Mouse (Mus musculus): Measurements from ENCODE around the gene Fbxo4.
A peak's percentile ranks its signal among the peaks of the same experiment; 100 is the strongest.

Gene Fbxo4

GRCm38 (mm10) chr15:3979871-3980270 lies 498 bp upstream of the Fbxo4 start:
- no peak for DNase-seq (ENCODE audit: low read depth, low spot score)

DNA sequence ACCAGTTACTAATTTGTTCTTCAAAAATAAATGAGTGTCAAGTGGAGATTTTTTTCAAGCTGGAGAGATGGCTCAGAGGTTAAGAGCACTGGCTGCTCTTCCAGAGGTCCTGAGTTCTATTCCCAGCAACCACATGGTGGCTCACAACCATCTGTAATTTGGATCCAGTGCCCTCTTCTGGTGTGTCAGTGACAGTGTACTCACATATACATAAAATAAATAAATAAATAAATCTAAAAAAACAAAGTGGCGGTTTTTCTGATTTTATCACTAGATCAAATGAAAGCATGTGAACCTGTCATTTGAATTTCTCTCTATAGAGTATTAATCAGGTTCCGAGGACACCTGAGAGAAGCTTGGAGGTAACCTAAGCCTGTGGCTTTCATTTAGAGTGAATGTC lies 1.1 kb downstream of the Fbxo4 start:
- peak; percentile 27 for DNase-seq (ENCODE audit: low read depth, low spot score)

GRCm38 (mm10) chr15:3973300-3973699 lies 6.1 kb downstream of the Fbxo4 start:
- DNase-seq (ENCODE audit: low read depth, low spot score), result no peak

DNA sequence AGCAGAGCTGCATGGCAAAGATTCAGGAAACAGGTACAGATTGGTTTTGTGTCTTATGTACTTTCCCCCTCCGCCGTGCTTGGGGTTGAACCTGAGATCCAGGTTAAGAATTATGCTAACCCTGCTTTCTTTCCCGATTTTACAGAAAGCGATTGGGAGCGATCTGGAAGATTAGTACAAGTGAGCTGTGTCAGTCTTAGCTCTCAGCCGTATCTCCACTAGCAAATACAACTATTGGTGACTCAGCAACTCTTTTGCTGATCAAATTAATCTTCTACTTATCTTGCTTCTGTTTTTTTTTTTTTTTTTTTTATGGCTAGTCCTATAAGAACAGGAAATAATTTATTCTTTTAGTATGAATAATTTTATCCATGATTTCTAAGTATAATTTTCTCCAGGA lies 9.2 kb downstream of the Fbxo4 start:
- no peak for DNase-seq (ENCODE audit: low read depth, low spot score)

DNA sequence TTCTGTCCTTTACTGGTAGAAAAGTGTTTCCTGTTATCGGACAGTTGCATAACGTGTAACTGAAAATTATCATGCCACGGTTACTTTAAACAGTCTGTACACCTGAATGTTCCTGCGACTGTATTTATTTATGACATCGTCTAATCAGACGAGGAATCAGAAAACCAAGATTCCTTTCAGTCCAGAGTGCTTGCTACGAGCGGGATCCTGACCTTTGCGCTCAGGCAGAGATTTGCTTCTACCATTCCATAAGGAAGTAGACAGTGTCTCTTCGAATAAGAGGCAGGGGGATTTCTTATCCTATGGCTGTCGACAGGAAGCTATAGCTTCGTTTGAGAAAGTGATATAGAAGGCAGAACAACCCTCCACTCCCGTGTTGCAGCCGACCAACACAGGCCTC lies 9.6 kb downstream of the Fbxo4 start:
- no peak for DNase-seq (ENCODE audit: low read depth, low spot score)

- DNase-seq (ENCODE audit: low read depth, low spot score), result no peak
Observed at GRCm38 (mm10) chr15:3962251-3962650, 17.1 kb downstream of the Fbxo4 start.

DNA sequence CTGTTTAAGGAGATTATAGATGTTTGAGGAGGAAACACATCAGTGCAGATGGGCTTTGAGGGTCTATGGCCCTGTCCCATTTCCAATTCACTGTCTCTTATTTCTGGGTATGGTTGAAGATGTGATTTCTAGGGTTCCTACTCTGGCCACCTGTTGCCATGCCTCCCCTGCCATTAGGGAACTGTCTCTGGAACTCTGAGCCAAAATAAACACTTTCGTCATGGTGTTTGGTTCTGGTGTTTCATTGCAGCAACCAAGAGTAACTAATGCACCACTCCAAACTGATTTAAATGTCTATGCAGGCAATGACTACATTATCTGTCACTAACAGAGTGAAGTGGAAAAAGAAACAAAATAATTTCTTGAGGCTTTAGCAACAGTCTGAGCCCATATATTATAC lies 19.3 kb downstream of the Fbxo4 start:
- no peak for DNase-seq (ENCODE audit: low read depth, low spot score)

DNA sequence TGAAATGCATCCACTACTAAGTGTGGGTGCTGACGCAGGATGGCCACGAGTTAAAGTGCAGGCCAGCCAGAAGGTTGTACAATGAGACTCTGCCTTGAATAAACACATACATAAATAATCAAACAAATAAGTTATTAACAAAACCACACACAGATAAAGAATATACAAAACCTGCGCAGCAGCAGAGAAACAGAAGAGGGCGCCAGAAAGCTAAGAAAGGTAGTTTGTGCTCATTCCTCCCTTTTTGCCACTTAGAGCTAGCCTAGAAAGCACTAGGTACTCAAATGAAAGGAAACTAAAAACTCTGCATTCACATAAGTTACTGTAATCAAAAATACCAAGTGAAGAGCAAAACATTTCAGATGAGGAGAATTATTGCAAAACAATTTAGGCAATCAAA lies 21.4 kb downstream of the Fbxo4 start:
- peak; percentile 66 for DNase-seq (ENCODE audit: low read depth, low spot score)

GRCm38 (mm10) chr15:3954971-3955370 lies 24.4 kb downstream of the Fbxo4 start:
- no peak for DNase-seq (ENCODE audit: low read depth, low spot score)

GRCm38 (mm10) chr15:3938132-3938531 lies 41.2 kb downstream of the Fbxo4 start:
- DNase-seq (ENCODE audit: low read depth, low spot score), result no peak

GRCm38 (mm10) chr15:3936056-3936455 lies 43.3 kb downstream of the Fbxo4 start:
- no peak for DNase-seq (ENCODE audit: low read depth, low spot score)

- no peak for DNase-seq (ENCODE audit: low read depth, low spot score)
Observed at GRCm38 (mm10) chr15:3933466-3933865, 45.9 kb downstream of the Fbxo4 start.

DNA sequence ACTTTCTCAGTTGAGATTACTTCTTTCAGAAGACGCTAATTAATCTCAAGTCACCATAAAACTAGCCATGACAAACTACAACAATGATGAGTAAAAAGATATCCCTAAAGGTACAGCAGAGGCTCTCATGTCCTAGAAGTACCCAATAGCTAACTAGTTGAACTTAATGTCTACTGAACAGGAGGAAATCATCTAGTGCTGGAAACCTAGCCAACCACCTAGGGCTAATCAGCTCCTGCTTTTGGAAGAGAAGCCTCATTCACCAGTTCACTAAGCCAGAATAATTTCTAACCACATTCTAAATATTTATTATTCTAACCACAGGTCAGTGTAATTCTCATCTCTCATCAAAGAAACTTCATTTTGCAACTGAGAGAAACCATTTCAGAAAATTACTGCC lies 47.4 kb downstream of the Fbxo4 start:
- no peak for DNase-seq (ENCODE audit: low read depth, low spot score)
